Mouse (Mus musculus) spleen, adult 2 months (tissue): Measurements from ENCODE around the gene Abhd6.

Experiments
- CTCF ChIP-seq: fragments of 200-500 bp; IDR thresholded peaks from 2 replicates; pipeline ENCODE4 v1.5.1; 2011; ENCODE audit warnings: mild to moderate bottlenecking, inconsistent platforms; ENCODE audit not compliant: insufficient read depth, insufficient read length, insufficient replicate concordance; ENCODE audit errors: extremely low read depth
- POLR2A ChIP-seq: fragments of 200-500 bp; IDR thresholded peaks from 2 replicates; pipeline ENCODE4 v1.6.1; 2011; ENCODE audit warnings: low read depth, low read length, inconsistent platforms

GRCm38 (mm10) chr14:8020546-8020945, 17.8 kb downstream of the Abhd6 start:
- TF ChIP-seq POLR2A (no peak), CTCF (no peak)
